Mouse (Mus musculus) lung, adult 2 months (tissue): Measurements from ENCODE around the gene Sla2. TPM values are rescaled to one million over a fixed set of nuclear protein-coding genes. Genes with fewer than 3 reads are reported as not detected.
"Not testable (repeated sequence)": the region's sequence is repeated elsewhere in the genome, so short reads cannot be mapped to it uniquely, and the experiment has no call there.

Source experiments
- DNase-seq: peaks from one replicate; pipeline ENCODE4 v3.0.0; 2022
- H3K4me1 ChIP-seq: fragments of 200-500 bp; 2 replicates; pipeline ENCODE4 v1.6.1; 2011; ENCODE audit warnings: low read length; ENCODE audit not compliant: control insufficient read depth, insufficient read depth
- H3K4me3 ChIP-seq: fragments of 200-500 bp; replicated peaks from 2 replicates; pipeline ENCODE3; 2011; ENCODE audit warnings: low read depth, mild to moderate bottlenecking, control low read depth, low read length; ENCODE audit errors: extremely low read depth
- CTCF ChIP-seq: fragments of 200-500 bp; IDR thresholded peaks from 2 replicates; pipeline ENCODE4 v1.5.1; 2011; ENCODE audit warnings: mild to moderate bottlenecking, low read length, control low read depth; ENCODE audit not compliant: insufficient read depth
- POLR2A ChIP-seq: fragments of 200-500 bp; IDR thresholded peaks from 2 replicates; pipeline ENCODE4 v1.6.1; 2011; ENCODE audit warnings: low read depth, mild to moderate bottlenecking, control low read depth, low read length, borderline replicate concordance; ENCODE audit errors: extremely low read depth
- WGBS: fragments of 180-500 bp; shearing (Covaris S2); methylation state at CpG from one replicate; pipeline ENCODE4 v1.1.7; 2018; 5-methylcytosine and 5-hydroxymethylcytosine counted together
- polyA plus RNA-seq: library from polyadenylated mRNA; depleted of rRNA; stranded (reverse); fragments of >200 nt; gene quantifications from 2 replicates; pipeline ENCODE4 v1.2.3, GENCODE M21; 2012; rRNA removed

Gene Sla2
- polyA plus RNA-seq, 1 experiment = 0.95 TPM

GRCm38 (mm10) chr2:156841841-156842706 is 44.9 kb downstream of the Sla2 start:
- Histone ChIP-seq H3K4me1 (peaks cover 15% of the 10 kb centered on the region), H3K4me3 (no peak overlapping the region)
- DNase-seq = no peak
- WGBS = 28% methylated on average over 20 of the region's 20 CpGs
- no peak for TF ChIP-seq CTCF
- TF ChIP-seq POLR2A = no peak

- under 1% methylated on average over 41 of the region's 42 CpGs for WGBS
- TF ChIP-seq POLR2A (no peak), CTCF (no peak)
- Histone ChIP-seq H3K4me3 (peak overlapping the region; percentile 58), H3K4me1 (peaks cover 15% of the 10 kb centered on the region)
- no peak for DNase-seq
Observed at GRCm38 (mm10) chr2:156841028-156841840, 45.8 kb downstream of the Sla2 start.

GRCm38 (mm10) chr2:156840301-156841027 is 46.5 kb downstream of the Sla2 start:
- H3K4me3 ChIP-seq = peak overlapping the region; percentile 58
- WGBS = under 1% methylated on average over 75 of the region's 79 CpGs
- H3K4me1 ChIP-seq = peaks cover 15% of the 10 kb centered on the region
- no peak for DNase-seq
- no peak for TF ChIP-seq CTCF
- no peak for TF ChIP-seq POLR2A

GRCm38 (mm10) chr2:156839319-156840191 is 47.4 kb downstream of the Sla2 start, which contains the start of gene Tgif2:
Tgif2 (plus strand) TSS chr2:156840007.
- DNase-seq = peak; percentile 51
- Histone ChIP-seq H3K4me3 (peak within 1 kb of the TSS; percentile 58), H3K4me1 (peaks cover 9% of the 10 kb centered on the region)
- 11% methylated on average over 60 of the region's 61 CpGs for WGBS
- peak; percentile 17; the same call in 1 of the 2 replicates for TF ChIP-seq POLR2A
- TF ChIP-seq CTCF = no peak

- Histone ChIP-seq H3K4me1 (peaks cover 9% of the 10 kb centered on the region), H3K4me3 (no peak overlapping the region)
- DNase-seq = no peak
- TF ChIP-seq CTCF = no peak
- TF ChIP-seq POLR2A = no peak
- 72% methylated on average over 6 of the region's 6 CpGs for WGBS
Observed at GRCm38 (mm10) chr2:156838839-156839238, 48.2 kb downstream of the Sla2 start.

GRCm38 (mm10) chr2:156834336-156834735 is 52.7 kb downstream of the Sla2 start:
- WGBS = 96% methylated on average over 11 of the region's 11 CpGs
- no peaks in the 10 kb centered on the region for H3K4me1 ChIP-seq
- no peak for TF ChIP-seq CTCF
- TF ChIP-seq POLR2A = no peak
- DNase-seq = no peak
- no peak overlapping the region for H3K4me3 ChIP-seq

- 87% methylated on average over 6 of the region's 6 CpGs for WGBS
- DNase-seq, H3K4me1 ChIP-seq, H3K4me3 ChIP-seq: not testable (repeated sequence)
Observed at GRCm38 (mm10) chr2:156825128-156825527, 61.9 kb downstream of the Sla2 start.

Other genes with a start within 250 kb of the Sla2 start
- gene Myl9, start 111.8 kb downstream of the Sla2 start, polyA plus RNA-seq = 174 and 258 TPM in 2 replicates
- gene Tgif2, start 47.2 kb downstream of the Sla2 start, polyA plus RNA-seq = 8.4 and 11.8 TPM in 2 replicates
- 0.89 and 1.7 TPM in 2 replicates for gene 4930518I15Rik, start 29.2 kb downstream of the Sla2 start, polyA plus RNA-seq
- 82.5 and 104 TPM in 2 replicates for gene Rab5if, start 24.1 kb downstream of the Sla2 start, polyA plus RNA-seq
- 32.9 and 41.7 TPM in 2 replicates for gene Ndrg3, start 104.9 kb upstream of the Sla2 start, polyA plus RNA-seq
- 1.2 and 1.8 TPM in 2 replicates for gene Dsn1, start 120.0 kb upstream of the Sla2 start, polyA plus RNA-seq
- gene Soga1, start 192.1 kb upstream of the Sla2 start, polyA plus RNA-seq = 34.1 and 37.1 TPM in 2 replicates
- gene Tldc2, start 199.9 kb upstream of the Sla2 start, polyA plus RNA-seq = not detected in 2 replicates
- gene Samhd1, start 248.1 kb upstream of the Sla2 start, polyA plus RNA-seq = 69.9 and 85.8 TPM in 2 replicates